Mouse (Mus musculus) v-Abl transformed pro-B cells (cell line): Measurements from ENCODE around the gene Tmco1.

Source experiments
- in situ Hi-C, 2 experiments: fragments of 400-800 bp; cut with MboI; formaldehyde crosslinking; loops; one replicate each; pipeline ENCODE4 v1.15.1; 2025; ENCODE audit not compliant: unreplicated experiment in 2 of 2

Gene Tmco1

GRCm38 (mm10) chr1:167308261-167309054 lies at the start of gene Tmco1:
Tmco1 (plus strand) TSS chr1:167308378.
- in situ Hi-C loops: loop anchor here in 1 of 2 experiments (5.0 kb wide), 1 partner anchor 66 kb away; no protein-coding TSS in a partner anchor

DNA sequence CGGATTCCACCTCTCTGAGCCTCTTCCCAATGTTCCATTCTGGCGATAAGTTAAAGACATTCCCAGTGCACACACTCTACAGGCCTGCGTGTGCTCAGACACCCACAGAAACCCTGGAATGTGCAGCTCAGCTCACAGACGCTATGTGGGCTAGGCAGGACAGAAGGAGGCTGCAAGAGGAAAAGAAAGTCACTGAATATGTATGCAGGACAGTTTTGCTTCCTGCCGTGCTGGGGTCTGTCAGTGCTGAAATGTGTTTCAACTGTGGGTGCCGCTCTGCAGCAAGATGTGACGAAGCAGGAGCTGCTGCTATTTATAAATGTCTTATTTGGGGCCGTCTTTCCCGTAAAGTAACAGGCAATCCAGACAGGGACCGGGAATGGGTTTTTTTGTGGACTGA lies 48.5 kb upstream of the Tmco1 start:
- in situ Hi-C loops: no loop called here

- in situ Hi-C loops: no loop called here
Observed at GRCm38 (mm10) chr1:167261750-167262149, 46.4 kb upstream of the Tmco1 start.

GRCm38 (mm10) chr1:167262489-167263041 lies 45.6 kb upstream of the Tmco1 start:
- in situ Hi-C loops: no loop called here

DNA sequence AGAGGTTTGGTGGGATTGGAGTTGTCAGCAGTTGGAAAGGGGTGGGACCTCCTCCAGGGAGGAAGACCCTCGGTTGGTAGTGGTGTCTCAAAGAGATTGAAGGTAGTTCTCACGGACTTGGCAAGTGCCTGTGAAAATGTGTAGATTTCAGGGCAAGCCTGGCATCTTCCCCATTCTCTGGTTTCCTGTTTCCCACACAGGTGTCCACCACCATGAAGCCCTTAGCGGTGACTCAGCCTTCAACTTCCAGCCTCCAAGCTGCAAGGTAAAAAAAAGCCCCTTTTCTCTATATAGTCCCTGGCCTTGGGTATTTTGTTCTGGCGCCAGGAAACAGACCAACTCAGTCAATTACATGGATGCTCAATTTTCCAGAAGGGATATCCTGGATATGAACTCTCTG lies 42.8 kb upstream of the Tmco1 start:
- in situ Hi-C loops: no loop called here

DNA sequence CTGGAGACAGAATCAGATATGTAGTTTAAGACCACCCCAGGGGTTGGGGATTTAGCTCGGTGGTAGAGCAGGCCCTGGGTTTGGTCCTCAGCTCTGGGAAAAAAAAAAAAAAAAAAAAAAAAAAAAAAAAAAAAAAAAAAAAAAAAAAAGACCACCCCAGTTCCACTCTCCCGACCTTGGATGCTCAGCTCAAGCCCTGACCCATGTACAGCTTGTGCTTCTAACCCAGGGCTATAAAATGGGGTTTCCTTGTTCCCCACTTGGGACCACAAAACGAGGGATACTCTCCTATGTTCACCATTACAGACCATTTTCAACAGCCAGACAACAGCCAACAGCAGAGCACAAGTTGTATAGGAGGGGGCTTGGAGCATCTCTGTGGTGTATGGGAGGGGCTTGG lies 41.5 kb upstream of the Tmco1 start:
- in situ Hi-C loops: no loop called here

GRCm38 (mm10) chr1:167268360-167269063 lies 39.7 kb upstream of the Tmco1 start:
- in situ Hi-C loops: no loop called here

- in situ Hi-C loops: no loop called here
Observed at GRCm38 (mm10) chr1:167269350-167269811, 38.8 kb upstream of the Tmco1 start.

GRCm38 (mm10) chr1:167269856-167270270 lies 38.3 kb upstream of the Tmco1 start:
- in situ Hi-C loops: no loop called here

DNA sequence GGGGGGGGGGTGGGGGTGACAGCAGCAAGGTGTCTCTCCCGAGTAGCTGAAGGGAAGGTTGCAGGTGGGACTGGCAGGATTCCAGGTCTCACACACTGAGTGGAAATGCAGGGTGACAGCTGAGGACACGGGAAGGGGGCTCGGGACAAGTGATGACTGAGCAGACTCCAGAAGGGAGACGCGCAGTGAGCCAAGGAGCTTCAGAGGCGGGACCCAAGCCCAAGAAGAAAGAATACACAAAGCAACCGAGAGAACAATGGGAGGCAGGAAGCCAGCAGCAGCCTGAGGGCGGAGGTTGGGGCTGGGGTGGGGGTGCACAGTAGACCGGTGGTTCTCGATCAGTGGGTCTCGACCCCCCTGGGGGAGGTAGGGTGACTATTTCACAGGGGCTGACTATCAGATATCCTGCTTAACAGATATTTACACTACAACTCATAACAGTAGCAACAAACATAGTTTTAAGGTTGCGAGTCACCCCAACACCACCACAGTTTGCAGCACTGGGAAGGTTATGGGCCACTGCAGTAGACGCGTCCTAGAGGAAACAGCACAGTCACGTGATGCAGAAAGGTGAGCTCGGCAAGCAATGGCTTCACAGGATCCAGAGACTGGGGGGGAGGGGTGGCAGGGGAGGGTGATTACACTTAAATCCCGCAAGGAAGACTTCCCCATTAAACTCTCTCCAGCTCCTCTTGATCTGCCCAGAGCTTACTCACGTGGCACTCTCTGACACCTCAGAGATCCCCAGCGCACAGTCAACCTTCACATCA lies 37.7 kb upstream of the Tmco1 start:
- in situ Hi-C loops: no loop called here

DNA sequence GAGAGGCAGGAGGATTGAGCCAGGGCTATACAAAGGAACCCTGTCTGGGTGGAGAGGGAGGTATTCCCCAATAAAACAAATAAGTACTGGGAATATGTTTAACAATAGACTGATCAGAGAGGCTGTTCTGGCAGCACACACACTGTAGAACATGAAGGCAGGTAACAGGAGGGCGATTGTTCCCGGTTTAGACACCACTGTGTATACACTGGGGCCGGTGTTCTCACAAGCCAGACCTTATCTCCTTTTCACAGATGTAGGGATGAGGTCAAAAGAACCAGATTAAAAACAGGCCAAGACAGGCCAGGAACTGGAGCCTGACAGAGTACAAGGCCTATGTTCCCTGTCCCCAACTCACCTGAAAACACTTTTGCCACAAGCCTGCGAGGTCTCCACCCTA lies 36.9 kb upstream of the Tmco1 start:
- in situ Hi-C loops: no loop called here

GRCm38 (mm10) chr1:167271841-167272240 lies 36.3 kb upstream of the Tmco1 start:
- in situ Hi-C loops: no loop called here

DNA sequence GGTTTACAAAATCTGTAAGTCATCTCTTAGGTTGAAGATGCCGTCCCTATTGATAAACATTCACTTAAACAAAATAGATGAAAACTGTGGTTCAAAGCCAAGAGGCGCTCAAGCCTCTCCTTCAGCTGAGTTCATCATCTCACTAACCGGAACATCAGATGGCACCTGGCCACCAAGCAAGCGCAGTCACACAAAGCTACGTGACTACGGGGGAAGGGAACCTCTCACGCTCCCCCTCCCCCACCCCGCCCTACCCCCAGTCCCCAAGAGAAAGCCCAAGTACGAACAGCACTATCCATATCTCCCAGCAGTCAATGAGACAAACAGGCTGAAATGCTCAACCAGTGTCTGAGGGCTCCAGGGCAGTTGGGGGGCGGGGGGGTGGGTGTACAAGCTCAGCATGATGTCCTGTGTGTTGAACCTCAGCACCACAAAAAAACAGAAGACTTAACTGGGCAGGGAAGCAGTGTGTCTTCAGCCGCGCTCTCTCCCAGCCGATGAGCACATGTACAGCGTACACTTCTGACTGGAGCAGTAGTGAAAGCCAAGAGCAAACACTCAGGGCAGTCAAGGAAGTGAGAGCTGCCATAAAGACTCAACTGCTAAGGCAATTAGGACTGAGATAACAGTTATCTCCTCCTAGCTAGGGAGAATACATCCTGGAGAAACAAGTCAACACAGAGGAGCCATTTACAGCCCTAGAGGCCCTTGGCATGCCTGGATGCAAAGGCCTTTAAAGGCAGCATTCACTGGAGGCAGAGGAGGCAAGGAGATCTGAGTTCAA lies 34.6 kb upstream of the Tmco1 start:
- in situ Hi-C loops: no loop called here

DNA sequence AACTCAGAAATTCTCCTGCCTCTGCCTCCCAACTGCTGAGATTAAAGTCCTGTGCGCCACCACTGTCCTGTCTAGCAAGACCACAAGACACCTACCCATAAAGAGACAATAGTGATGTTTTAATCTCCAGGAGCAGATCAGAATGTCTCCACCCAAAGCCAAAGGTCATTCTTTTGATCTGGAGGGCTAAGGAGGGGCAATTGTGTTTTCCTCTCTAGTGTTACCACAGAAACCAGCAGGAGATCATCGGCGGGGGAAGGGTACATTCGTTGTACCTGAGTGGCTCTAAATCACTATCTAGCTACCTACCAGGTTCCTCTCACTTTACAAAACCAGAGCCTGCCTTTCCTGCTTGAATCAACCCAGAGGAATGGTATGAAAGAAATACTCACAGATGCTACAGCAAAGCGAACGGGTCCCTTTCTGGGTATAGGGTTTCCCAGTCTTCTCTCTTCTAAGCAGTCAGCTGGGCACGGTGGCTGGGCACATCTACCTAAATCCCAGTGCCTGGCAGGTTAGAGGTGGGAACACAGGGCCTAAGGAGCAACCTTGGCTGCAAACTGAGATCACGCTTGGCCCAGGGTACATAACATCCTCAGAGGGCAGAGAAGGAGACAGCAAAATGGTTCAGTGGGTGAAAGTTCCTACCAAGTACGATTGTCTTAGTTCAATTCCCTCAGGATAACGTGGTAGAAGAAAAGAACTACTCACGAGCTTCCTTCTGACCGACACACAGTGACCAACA lies 33.4 kb upstream of the Tmco1 start:
- in situ Hi-C loops: no loop called here

DNA sequence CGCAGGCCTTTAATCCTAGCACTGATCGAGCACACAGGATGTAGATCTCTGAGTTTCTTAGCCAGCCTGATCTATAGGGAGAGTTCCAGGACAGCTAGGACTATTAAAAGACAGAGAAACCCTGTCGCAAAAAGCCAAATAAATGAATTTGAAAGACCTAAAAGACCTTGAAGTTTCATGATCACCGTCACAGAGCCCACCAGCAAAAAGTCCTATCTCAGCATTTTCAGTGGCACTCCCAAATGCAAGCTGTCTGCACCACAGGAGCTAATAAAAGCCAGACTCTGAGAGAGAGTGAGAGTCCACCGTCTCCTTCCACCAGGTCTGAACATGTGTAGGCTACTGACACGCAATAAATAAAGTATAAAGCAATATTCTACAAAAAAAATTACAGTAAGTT lies 29.8 kb upstream of the Tmco1 start:
- in situ Hi-C loops: no loop called here

DNA sequence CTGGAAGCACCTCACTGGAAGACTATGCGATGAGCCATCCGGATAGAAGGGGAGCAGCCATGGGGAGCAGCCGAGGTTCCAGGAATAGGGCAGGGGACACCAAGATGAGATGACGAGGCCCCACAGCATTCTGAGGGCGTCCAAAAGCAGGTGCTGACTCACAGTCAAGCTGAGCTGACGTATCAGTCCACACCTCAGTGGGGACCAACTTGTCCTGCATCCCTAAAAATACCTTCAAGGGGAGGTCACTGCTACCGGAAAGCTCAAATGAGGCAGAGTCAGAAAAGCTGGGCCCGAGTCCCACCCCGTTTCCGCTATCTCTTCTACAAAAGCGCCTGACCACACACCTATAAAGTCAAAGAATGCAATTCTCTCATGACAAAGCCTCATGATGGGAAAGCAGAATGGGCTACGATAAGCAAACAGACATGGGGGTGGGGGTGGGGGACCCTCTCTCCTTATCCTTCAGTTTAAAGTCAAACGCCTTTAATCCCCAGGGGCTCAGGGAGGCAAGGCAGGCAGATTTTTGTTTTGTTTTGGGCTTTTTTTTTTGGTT lies 28.9 kb upstream of the Tmco1 start:
- in situ Hi-C loops: no loop called here

DNA sequence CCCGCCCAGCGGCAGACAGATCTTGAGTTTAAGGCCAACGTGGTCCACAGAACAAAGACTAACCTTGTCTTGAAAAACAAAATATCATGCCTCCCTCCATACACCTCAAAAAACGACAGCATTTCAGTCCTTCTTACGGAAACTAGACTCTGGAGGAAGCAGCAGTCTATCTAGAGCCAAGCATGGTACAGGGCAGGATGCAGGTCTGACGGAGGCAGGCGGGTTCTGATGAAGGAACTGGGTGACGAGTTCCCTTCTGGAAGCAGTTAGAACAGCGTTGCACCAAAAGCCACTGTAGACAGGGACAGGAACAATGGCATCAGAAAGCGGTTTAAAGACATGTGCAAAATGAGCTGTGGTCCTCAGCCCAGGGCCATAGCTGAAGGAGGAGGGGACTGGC lies 28.1 kb upstream of the Tmco1 start:
- in situ Hi-C loops: loop anchor here in 1 of 2 experiments (10.0 kb wide), 1 partner anchor 45 kb away; no protein-coding TSS in a partner anchor

GRCm38 (mm10) chr1:167282112-167282511 lies 26.1 kb upstream of the Tmco1 start:
- in situ Hi-C loops: loop anchor here in 1 of 2 experiments (10.0 kb wide), 1 partner anchor 47 kb away; no protein-coding TSS in a partner anchor

GRCm38 (mm10) chr1:167282768-167283167 lies 25.4 kb upstream of the Tmco1 start:
- in situ Hi-C loops: loop anchor here in 1 of 2 experiments (10.0 kb wide), 1 partner anchor 48 kb away; no protein-coding TSS in a partner anchor
